Mouse (Mus musculus): ENCODE measurements around the gene Btbd10.

Btbd10 gene

GRCm38 (mm10) chr7:113368746-113369619 is at the start of gene Btbd10:
TSS of gene Btbd10 (minus strand) at chr7:113369392.
- peak; percentile 97 for DNase-seq (ENCODE audit: low read depth, low spot score)

GRCm38 (mm10) chr7:113416536-113416935 is 47.3 kb upstream of the Btbd10 start:
- DNase-seq (ENCODE audit: low read depth, low spot score) = no peak

DNA sequence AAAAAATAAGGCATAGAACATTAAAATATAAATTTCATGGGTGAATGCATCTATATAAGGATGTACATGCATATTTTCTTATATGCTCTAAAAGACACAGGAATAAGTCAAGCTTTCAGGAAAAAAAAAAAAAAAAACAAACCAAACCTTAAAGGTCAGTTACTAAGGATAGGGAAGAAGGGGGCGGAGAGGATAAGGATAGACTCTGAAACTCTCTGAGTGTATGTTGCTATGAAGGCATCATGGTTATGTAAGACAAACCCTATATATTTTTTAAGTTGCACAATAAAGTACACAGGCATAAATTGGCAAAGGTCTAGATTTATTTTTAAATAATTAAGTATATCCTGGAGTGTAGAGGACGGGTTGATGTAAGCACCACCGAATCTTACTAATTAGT is 46.1 kb upstream of the Btbd10 start:
- DNase-seq (ENCODE audit: low read depth, low spot score) = no peak

DNA sequence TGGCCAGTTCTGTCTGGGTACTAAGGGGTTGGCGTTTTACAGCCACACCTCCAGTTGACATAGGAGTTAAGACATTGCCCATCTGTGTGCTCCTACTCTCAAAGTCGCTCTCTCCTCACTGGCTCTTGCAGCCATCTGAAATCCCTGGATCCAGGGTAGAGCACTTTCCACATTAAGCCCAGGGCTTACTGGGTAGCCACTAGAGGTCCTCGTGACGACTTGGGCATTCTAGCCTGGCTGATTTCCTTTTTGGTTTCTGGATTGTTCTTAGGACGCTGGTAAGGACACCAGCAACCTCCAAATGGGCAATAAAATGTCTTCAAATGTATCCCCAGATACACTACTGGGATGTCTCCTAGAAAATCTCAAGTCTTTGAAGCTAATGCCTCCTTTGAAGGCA is 39.5 kb upstream of the Btbd10 start:
- DNase-seq (ENCODE audit: low read depth, low spot score) = no peak

DNA sequence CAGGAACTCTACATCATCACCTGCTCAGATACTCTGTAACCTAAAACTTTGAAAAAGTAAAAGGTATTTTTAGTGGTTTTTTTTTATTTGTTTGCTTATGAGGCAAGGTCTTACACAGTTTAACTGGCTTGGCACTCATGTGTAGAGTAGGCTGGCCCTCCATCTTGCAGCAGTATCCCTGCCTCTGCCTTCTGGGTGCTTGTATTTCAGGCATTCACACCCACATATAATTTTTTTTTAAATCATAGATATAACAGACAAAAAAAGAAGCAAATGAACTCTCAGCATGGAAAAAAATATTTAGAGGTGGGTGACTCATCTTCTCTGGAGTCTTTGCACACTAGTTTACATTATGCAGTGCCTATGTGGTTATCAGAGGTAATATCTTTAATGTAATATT is 28.9 kb upstream of the Btbd10 start:
- no peak for DNase-seq (ENCODE audit: low read depth, low spot score)

- DNase-seq (ENCODE audit: low read depth, low spot score) = no peak
Measured at GRCm38 (mm10) chr7:113396661-113397060, 27.5 kb upstream of the Btbd10 start.

DNA sequence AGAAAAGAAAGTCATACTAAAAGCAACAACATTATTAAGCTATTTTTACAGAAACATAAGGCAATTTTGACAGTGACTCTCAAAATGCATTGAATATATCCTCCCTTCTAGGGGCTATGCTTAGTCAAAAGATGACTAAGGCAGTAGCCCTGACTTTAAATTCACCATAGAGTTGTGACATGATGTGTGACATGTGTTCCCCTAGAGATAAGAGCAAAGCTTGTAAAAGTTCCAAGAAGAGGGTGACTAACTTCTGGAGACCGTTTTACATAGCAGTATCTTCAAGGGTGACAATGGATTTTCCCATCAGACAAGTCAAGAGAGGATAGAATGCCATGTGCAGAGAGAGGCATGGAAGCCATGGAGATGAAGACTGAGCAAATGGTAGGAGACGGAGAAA is 22.4 kb upstream of the Btbd10 start:
- no peak for DNase-seq (ENCODE audit: low read depth, low spot score)

GRCm38 (mm10) chr7:113388470-113388869 is 19.3 kb upstream of the Btbd10 start, which contains the start of gene Pth:
TSS of gene Pth (minus strand) at chr7:113388570.
- DNase-seq (ENCODE audit: low read depth, low spot score) = no peak

DNA sequence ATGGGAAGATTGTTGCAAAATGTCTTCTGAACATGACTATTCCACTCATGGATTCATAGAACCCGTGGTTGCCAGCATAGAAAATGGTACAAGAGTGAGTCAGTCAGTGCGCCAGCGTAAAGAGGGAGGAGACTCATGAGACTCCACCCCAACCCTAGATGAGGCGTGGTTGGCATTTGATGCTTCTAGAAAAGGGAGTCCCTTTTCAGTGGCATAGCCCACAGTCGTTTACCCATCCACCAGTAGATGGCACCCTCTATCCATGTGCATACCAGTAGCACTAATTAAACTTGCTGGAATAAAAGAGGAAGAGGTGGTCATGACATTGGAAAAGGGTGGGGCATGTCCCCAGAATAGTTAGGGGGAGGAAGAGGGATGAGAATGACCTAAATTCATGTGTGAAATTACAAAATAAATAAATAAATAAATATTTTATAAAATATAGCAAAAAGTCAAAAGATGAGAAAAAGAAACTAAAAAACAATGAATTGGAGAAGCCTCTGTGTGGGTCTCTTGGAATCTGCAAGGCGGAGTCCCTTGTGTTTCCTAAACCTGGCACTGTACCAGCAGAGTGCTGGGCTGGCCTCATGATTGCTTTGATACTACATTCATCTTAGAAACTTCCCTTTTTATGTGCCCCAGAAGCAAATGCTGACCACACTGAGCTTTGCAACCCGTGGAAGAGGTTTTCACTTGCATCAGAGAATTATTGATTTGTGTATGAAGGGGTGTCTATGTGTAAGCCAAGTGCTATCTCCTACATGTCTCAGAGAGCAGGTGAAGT is 8.9 kb upstream of the Btbd10 start:
- DNase-seq (ENCODE audit: low read depth, low spot score) = peak; percentile 75

DNA sequence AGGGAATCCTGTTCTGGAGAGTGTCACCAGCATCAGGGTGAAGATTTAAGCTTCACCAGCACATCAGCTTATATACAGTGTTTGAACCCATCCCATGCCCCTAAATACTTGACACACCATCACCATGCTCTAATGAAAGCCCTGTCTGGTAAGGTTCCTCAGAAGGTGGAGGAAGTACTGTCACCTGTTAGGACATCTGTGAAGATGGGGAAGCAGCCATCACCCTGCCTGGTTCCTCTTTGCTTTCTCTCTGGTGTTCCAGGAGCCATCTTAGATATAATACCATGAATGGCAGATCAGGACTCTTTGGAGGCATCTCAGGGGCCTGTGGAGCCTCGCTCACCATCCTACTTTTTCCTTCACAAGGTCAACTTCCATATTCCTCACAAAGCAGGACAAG is 3.5 kb upstream of the Btbd10 start:
- no peak for DNase-seq (ENCODE audit: low read depth, low spot score)

DNA sequence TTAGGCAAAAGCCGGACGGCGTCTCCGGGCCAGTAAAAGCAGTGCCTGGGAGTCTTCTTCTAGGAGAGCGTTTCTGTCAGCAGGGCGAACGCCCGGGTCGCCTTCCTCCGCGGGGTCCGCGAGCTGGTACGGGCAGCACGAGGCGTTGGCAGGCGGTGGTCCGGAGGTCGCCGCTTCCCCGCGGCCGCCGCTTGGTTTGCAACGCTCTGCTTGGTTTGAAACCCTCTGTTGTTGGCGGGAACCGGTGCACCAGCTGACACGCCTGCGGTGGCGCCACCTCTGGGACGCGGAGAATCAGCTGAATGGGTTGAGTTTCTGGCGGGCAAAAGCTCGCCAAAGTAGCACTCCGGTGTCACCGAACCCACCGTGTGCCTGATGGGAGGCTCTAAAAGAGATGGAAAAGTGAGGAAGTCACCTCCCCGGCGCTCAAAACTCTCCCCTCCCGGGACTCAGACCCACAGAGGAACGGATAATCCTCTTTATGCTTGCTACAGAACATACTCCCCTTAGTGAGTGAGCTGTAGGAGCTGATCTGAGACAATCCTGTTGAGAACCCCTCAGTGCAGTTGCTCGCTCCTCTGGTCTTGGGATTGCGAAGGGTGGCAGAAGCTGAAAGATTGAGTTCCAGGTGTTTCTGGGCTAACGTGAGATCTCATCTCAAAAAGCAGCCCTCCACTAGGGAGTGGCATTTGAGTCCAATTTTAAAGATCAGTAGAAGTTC is 588 bp upstream of the Btbd10 start:
- peak; percentile 26 for DNase-seq (ENCODE audit: low read depth, low spot score)

DNA sequence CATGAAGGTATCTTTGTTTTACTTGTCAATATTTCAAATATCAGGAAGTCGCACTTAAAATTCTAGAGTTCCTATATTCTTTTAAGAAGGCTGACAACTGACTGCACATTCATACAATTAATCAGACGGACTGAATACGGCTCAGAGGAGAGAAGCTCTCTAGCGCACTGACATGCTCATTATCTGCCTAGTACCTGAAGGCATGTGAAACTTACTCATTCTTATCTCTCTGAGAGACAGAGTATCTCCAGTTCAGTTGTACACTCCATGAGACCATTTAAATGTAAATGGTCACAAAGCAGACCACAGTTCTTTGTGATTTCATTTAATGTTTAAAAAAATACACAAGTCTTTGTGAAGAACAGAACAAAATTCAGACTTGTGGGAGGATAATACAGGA is 1.8 kb downstream of the Btbd10 start:
- no peak for DNase-seq (ENCODE audit: low read depth, low spot score)

DNA sequence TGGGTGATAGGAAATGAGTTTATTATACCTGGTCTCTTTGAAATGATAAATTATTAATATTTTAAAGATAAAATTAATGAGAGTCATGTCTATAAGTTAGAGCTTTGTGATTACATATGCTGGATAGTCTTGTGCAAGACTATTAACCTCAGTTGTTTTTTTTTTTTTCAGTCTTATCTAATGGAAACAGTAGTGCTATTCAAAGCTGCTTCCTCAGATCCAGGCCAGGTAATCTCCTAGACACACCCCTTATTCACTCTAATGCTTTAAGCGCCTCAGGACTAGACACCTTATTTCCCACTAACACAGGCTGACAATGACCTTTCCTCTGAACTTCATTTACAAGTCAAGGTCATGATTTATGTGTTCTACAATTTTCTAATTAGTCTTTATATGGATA is 20.1 kb downstream of the Btbd10 start:
- DNase-seq (ENCODE audit: low read depth, low spot score) = no peak

- DNase-seq (ENCODE audit: low read depth, low spot score) = no peak
Measured at GRCm38 (mm10) chr7:113347694-113348093, 21.5 kb downstream of the Btbd10 start.

DNA sequence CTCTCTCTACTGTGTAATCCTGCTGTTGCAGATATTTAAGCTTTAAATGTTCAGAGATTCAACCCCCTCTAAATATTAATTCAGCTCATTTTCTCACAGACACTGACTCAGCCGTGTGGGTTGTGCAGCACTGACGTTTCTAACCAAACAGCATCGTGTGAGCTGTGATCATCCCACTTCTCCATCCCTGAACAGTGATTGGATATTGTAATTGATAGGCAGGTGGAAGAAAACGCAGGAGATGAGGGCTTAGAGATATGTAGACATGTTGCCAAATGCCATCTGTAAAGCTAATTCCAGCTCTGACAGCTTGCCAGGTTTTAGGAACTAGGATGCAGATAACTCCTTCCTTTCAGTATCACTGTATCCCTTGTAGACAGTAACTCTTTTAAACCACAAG is 21.9 kb downstream of the Btbd10 start:
- no peak for DNase-seq (ENCODE audit: low read depth, low spot score)

DNA sequence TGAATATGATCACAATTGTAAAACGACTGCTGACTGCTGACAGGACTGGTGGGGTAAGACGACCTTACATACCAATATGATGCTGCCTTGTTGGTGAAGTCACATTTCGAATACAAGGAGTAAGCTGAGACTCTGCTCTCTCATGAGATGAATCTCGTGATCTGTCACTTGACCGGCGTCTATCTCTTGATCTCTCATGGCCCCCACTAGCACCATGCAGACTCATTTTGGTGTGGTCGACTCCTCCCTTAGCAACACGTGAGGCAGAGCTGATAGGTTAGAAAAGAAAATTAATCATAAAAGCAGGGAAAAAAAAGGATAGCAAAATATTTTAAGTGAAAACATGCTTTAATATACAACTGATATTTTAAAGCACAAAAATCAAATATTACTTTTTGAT is 33.9 kb downstream of the Btbd10 start:
- no peak for DNase-seq (ENCODE audit: low read depth, low spot score)

GRCm38 (mm10) chr7:113334036-113334435 is 35.2 kb downstream of the Btbd10 start:
- DNase-seq (ENCODE audit: low read depth, low spot score) = no peak

DNA sequence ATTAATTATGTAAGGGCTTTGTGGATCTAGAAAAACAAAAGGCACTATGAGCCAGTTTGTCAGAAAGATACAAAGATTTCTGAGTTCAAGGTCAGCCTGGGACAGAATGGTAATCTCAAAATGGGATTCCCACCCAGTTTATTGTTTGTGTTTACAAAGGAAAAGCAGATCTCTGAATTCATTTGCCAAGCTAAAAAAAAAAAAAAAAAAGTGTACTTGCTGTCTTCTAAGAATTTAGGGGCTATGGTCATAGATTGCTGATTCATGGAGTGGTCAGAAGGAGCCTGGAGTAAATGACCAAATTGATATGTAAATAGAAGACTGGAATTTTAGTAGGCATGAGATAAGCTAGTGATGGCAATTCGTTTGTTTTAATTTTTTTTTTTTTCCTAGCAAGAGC is 49.1 kb downstream of the Btbd10 start:
- no peak for DNase-seq (ENCODE audit: low read depth, low spot score)

- DNase-seq (ENCODE audit: low read depth, low spot score) = no peak
Measured at GRCm38 (mm10) chr7:113311784-113312183, 57.4 kb downstream of the Btbd10 start.

DNA sequence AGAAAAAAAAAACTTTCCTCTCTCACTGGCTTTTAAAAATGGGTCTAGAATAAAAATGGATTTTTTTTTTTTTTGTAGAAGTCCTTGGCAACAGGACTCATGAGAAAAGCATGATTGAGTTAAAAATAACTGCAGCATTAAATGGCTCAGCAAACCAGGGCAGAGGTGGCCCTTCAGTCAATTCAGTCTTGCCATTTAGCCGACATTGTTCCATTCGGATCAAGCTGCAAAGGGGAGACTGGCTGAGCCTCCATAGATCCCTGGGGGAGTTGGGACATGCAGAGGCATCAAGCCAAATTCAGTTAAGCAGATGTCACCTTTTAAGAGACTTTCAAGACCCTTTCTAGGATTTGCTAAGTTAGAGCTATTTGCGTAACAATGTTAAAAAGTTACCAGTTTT is 59.1 kb downstream of the Btbd10 start:
- DNase-seq (ENCODE audit: low read depth, low spot score) = no peak

DNA sequence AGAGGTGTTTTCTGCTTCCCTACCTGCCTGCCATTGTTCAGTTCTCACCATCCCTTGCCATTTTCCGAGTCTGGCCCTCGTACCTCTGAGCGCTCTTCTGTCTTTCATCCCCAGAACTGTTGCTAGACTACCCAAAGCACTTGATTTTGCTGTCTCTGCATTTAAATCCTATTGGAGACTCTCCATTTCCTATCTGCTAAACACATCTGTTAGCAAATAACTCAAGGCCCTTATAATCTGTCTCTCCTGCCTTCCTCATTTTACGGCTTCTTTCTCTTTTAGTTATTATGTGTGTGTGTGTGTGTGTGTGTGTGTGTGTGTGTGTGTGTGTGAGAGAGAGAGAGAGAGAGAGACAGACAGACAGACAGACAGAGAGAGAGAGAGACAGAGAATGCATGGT is 71.4 kb downstream of the Btbd10 start:
- DNase-seq (ENCODE audit: low read depth, low spot score) = no peak
